Mouse (Mus musculus) MEL (cell line): Measurements from ENCODE around the gene Dapk3. TPM values are rescaled to one million over a fixed set of nuclear protein-coding genes. Genes with fewer than 3 reads are reported as not detected.
A peak's percentile ranks its signal among the peaks of the same experiment; 100 is the strongest.

ENCODE experiments used
- DNase-seq: peaks from one replicate; pipeline ENCODE4 v3.0.0; 2011; ENCODE audit warnings: low read depth, low spot score
- H3K27ac ChIP-seq: 2 replicates; pipeline ENCODE4 v1.5.1; 2012; ENCODE audit warnings: low read depth, mild to moderate bottlenecking, control low read depth, low read length, moderate library complexity; ENCODE audit not compliant: control insufficient read depth
- H3K27me3 ChIP-seq, 2 experiments: fragments of 150-350 bp in 1 of 2; sonication (generic) in 1 of 2; 2 replicates each; pipeline ENCODE4 v1.6.1; 2012; ENCODE audit warnings: low read length in 2 of 2, mild to moderate bottlenecking in 2 of 2, improper control_type of control experiment in 1 of 2, moderate library complexity in 1 of 2; ENCODE audit not compliant: insufficient read depth in 2 of 2, control insufficient read depth in 1 of 2
- H3K36me3 ChIP-seq, 2 experiments: 2 replicates each; pipeline ENCODE4 v1.6.1; 2012 to 2014; ENCODE audit warnings: low read length in 2 of 2, improper control_type of control experiment in 1 of 2, inconsistent platforms in 1 of 2, mild to moderate bottlenecking in 1 of 2; ENCODE audit not compliant: insufficient read depth in 2 of 2, control insufficient read depth in 1 of 2
- H3K4me1 ChIP-seq, 2 experiments: fragments of 150-350 bp in 1 of 2; sonication (generic) in 1 of 2; 2 replicates each; pipeline ENCODE4 v1.6.1; 2012; ENCODE audit warnings: low read length in 2 of 2, improper control_type of control experiment in 1 of 2, mild to moderate bottlenecking in 1 of 2; ENCODE audit not compliant: insufficient read depth in 2 of 2, control insufficient read depth in 1 of 2
- H3K4me3 ChIP-seq, 2 experiments: fragments of 150-350 bp in 1 of 2; sonication (generic) in 1 of 2; 2 replicates each; pipeline ENCODE4 v1.5.1; 2012; ENCODE audit warnings: low read depth in 2 of 2, low read length in 2 of 2, mild to moderate bottlenecking in 2 of 2, moderate library complexity in 2 of 2, control low read depth in 1 of 2, improper control_type of control experiment in 1 of 2; ENCODE audit not compliant: control insufficient read depth in 1 of 2, insufficient read depth in 1 of 2
- H3K79me2 ChIP-seq: 2 replicates; pipeline ENCODE4 v1.6.1; 2012; ENCODE audit warnings: mild to moderate bottlenecking, low read length, moderate library complexity; ENCODE audit not compliant: control insufficient read depth, poor library complexity, insufficient read depth
- H3K9ac ChIP-seq: 2 replicates; pipeline ENCODE4 v1.6.1; 2012; ENCODE audit warnings: low read depth, mild to moderate bottlenecking, control low read depth, low read length, moderate library complexity; ENCODE audit not compliant: control insufficient read depth, poor library complexity, severe bottlenecking
- H3K9me3 ChIP-seq: fragments of 150-350 bp; sonication (generic); replicated peaks from 2 replicates; pipeline ENCODE4 v1.6.1; 2012; ENCODE audit warnings: mild to moderate bottlenecking, low read length, improper control_type of control experiment, moderate library complexity; ENCODE audit not compliant: insufficient read depth
- CHD1 ChIP-seq: IDR thresholded peaks from 2 replicates; pipeline ENCODE4 v1.6.1; 2012; ENCODE audit warnings: low read depth, mild to moderate bottlenecking, inconsistent platforms, low read length, improper control_type of control experiment
- CTCF ChIP-seq, 3 experiments: IDR thresholded peaks in 2 of 3; conservative IDR thresholded peaks in 1 of 3; 2 replicates each; pipeline ENCODE4 v1.5.1; 2011 to 2012; ENCODE audit warnings: low read length in 3 of 3, low read depth in 2 of 3, mild to moderate bottlenecking in 2 of 3, improper control_type of control experiment in 1 of 3, inconsistent platforms in 1 of 3, mixed read lengths in 1 of 3, moderate library complexity in 1 of 3; ENCODE audit not compliant: control insufficient read depth in 1 of 3, insufficient read depth in 1 of 3, poor library complexity in 1 of 3, severe bottlenecking in 1 of 3
- E2F4 ChIP-seq: IDR thresholded peaks from 2 replicates; pipeline ENCODE4 v1.6.1; 2011; ENCODE audit warnings: low read depth, low read length, improper control_type of control experiment, borderline replicate concordance
- ELF1 ChIP-seq: IDR thresholded peaks from 2 replicates; pipeline ENCODE4 v1.6.1; 2014; ENCODE audit warnings: low read depth, mild to moderate bottlenecking, inconsistent platforms, low read length, improper control_type of control experiment, moderate library complexity
- EP300 ChIP-seq, 2 experiments: IDR thresholded peaks; 2 replicates each; pipeline ENCODE4 v1.6.1; 2011; ENCODE audit warnings: improper control_type of control experiment in 2 of 2, low read length in 2 of 2, low read depth in 1 of 2, mild to moderate bottlenecking in 1 of 2
- ETS1 ChIP-seq: IDR thresholded peaks from 2 replicates; pipeline ENCODE4 v1.6.1; 2012; ENCODE audit warnings: low read depth, mild to moderate bottlenecking, inconsistent platforms, low read length, improper control_type of control experiment, moderate library complexity
- HCFC1 ChIP-seq: IDR thresholded peaks from 2 replicates; pipeline ENCODE4 v1.6.1; 2012; ENCODE audit warnings: low read depth, mild to moderate bottlenecking, inconsistent platforms, low read length, improper control_type of control experiment, moderate library complexity
- JUND ChIP-seq: IDR thresholded peaks from 2 replicates; pipeline ENCODE4 v1.6.1; 2011; ENCODE audit warnings: low read depth, mild to moderate bottlenecking, improper control_type of control experiment, low read length
- KAT2A ChIP-seq: conservative IDR thresholded peaks from 2 replicates; pipeline ENCODE4 v1.6.1; 2012; ENCODE audit warnings: low read depth, low read length, improper control_type of control experiment, inconsistent platforms
- MAX ChIP-seq: IDR thresholded peaks from 2 replicates; pipeline ENCODE4 v1.6.1; 2011; ENCODE audit warnings: low read length, improper control_type of control experiment
- MAZ ChIP-seq: IDR thresholded peaks from 2 replicates; pipeline ENCODE4 v1.6.1; 2012; ENCODE audit warnings: low read depth, mild to moderate bottlenecking, inconsistent platforms, low read length, improper control_type of control experiment
- MEF2A ChIP-seq: IDR thresholded peaks from 2 replicates; pipeline ENCODE4 v1.6.1; 2014; ENCODE audit warnings: low read depth, mild to moderate bottlenecking, inconsistent platforms, low read length, improper control_type of control experiment; ENCODE audit not compliant: poor library complexity, insufficient replicate concordance, severe bottlenecking; ENCODE audit errors: extremely low read depth
- MXI1 ChIP-seq: IDR thresholded peaks from 2 replicates; pipeline ENCODE4 v1.6.1; 2011; ENCODE audit warnings: mild to moderate bottlenecking, low read depth, low read length, improper control_type of control experiment
- MYC ChIP-seq: IDR thresholded peaks from 2 replicates; pipeline ENCODE4 v1.6.1; 2011; ENCODE audit warnings: low read depth, mild to moderate bottlenecking, low read length, improper control_type of control experiment, moderate library complexity
- NELFE ChIP-seq: IDR thresholded peaks from 2 replicates; pipeline ENCODE4 v1.6.1; 2011; ENCODE audit warnings: low read depth, low read length, improper control_type of control experiment
- NRF1 ChIP-seq: IDR thresholded peaks from 2 replicates; pipeline ENCODE4 v1.6.1; 2014; ENCODE audit warnings: low read depth, mild to moderate bottlenecking, inconsistent platforms, low read length, improper control_type of control experiment, moderate library complexity; ENCODE audit not compliant: poor library complexity, insufficient read depth, severe bottlenecking
- POLR2A ChIP-seq, 2 experiments: IDR thresholded peaks; 2 replicates each; pipeline ENCODE4 v1.6.1; 2011 to 2012; ENCODE audit warnings: low read length in 2 of 2, mild to moderate bottlenecking in 2 of 2, control low read depth in 1 of 2, improper control_type of control experiment in 1 of 2, low read depth in 1 of 2, moderate library complexity in 1 of 2; ENCODE audit not compliant: control insufficient read depth in 1 of 2, insufficient read depth in 1 of 2, poor library complexity in 1 of 2
- POLR2AphosphoS2 ChIP-seq: IDR thresholded peaks from 2 replicates; pipeline ENCODE4 v1.6.1; 2011; ENCODE audit warnings: low read length, improper control_type of control experiment
- POLR2AphosphoS5 ChIP-seq: IDR thresholded peaks from 2 replicates; pipeline ENCODE4 v1.6.1; 2012; ENCODE audit warnings: low read depth, borderline replicate concordance, mild to moderate bottlenecking, inconsistent platforms, low read length, moderate library complexity, mixed read lengths
- RAD21 ChIP-seq: IDR thresholded peaks from 2 replicates; pipeline ENCODE4 v1.6.1; 2011; ENCODE audit warnings: mild to moderate bottlenecking, low read depth, low read length, improper control_type of control experiment
- RCOR1 ChIP-seq: IDR thresholded peaks from 2 replicates; pipeline ENCODE4 v1.6.1; 2012; ENCODE audit warnings: low read depth, mild to moderate bottlenecking, inconsistent platforms, low read length, improper control_type of control experiment
- SIN3A ChIP-seq: IDR thresholded peaks from 2 replicates; pipeline ENCODE4 v1.6.1; 2012; ENCODE audit warnings: low read length, improper control_type of control experiment, inconsistent platforms
- SMC3 ChIP-seq: IDR thresholded peaks from 2 replicates; pipeline ENCODE4 v1.6.1; 2011; ENCODE audit warnings: low read depth, low read length, improper control_type of control experiment
- TBP ChIP-seq: IDR thresholded peaks from 2 replicates; pipeline ENCODE4 v1.8.0; 2011; ENCODE audit warnings: low read depth, low read length, improper control_type of control experiment
- TCF12 ChIP-seq: IDR thresholded peaks from 2 replicates; pipeline ENCODE4 v1.6.1; 2014; ENCODE audit warnings: low read depth, mild to moderate bottlenecking, inconsistent platforms, low read length, improper control_type of control experiment, moderate library complexity
- UBTF ChIP-seq: IDR thresholded peaks from 2 replicates; pipeline ENCODE4 v1.6.1; 2012; ENCODE audit warnings: low read depth, mild to moderate bottlenecking, inconsistent platforms, low read length, improper control_type of control experiment, moderate library complexity, borderline replicate concordance; ENCODE audit not compliant: insufficient read depth
- USF1 ChIP-seq: IDR thresholded peaks from 2 replicates; pipeline ENCODE4 v1.6.1; 2014; ENCODE audit warnings: low read depth, mild to moderate bottlenecking, inconsistent platforms, low read length, improper control_type of control experiment, moderate library complexity
- ZC3H11A ChIP-seq: IDR thresholded peaks from 2 replicates; pipeline ENCODE4 v1.6.1; 2012; ENCODE audit warnings: low read depth, mild to moderate bottlenecking, inconsistent platforms, low read length, improper control_type of control experiment
- ZKSCAN1 ChIP-seq: IDR thresholded peaks from 2 replicates; pipeline ENCODE4 v1.6.1; 2012; ENCODE audit warnings: low read depth, mild to moderate bottlenecking, inconsistent platforms, low read length, improper control_type of control experiment, moderate library complexity
- ZMIZ1 ChIP-seq: IDR thresholded peaks from 2 replicates; pipeline ENCODE4 v1.6.1; 2012; ENCODE audit warnings: low read depth, mild to moderate bottlenecking, inconsistent platforms, low read length, improper control_type of control experiment, moderate library complexity
- ZNF384 ChIP-seq: IDR thresholded peaks from 2 replicates; pipeline ENCODE4 v1.6.1; 2012; ENCODE audit warnings: low read depth, mild to moderate bottlenecking, inconsistent platforms, low read length, improper control_type of control experiment
- polyA plus RNA-seq, 2 experiments: library from polyadenylated mRNA; stranded (reverse) in 1 of 2; unstranded in 1 of 2; fragments of >175 nt in 1 of 2; fragments of >200 nt in 1 of 2; gene quantifications; 2 replicates each; pipeline versions ENCODE4 v1.2.1 to v1.2.4; 2012; ENCODE audit warnings: low replicate concordance in 2 of 2, low read depth in 1 of 2; ENCODE audit not compliant: insufficient read length in 2 of 2, insufficient read depth in 1 of 2, missing spikeins in 1 of 2
- total RNA-seq: library from RNA; depleted of rRNA; stranded (reverse); fragments of 300-350 nt; gene quantifications from 2 replicates; pipeline ENCODE4 v1.2.3, GENCODE M21; 2012

Gene Dapk3
- total and polyA plus RNA-seq, 3 experiments: 42.3 to 79.1 TPM; not detected in 1

DNA sequence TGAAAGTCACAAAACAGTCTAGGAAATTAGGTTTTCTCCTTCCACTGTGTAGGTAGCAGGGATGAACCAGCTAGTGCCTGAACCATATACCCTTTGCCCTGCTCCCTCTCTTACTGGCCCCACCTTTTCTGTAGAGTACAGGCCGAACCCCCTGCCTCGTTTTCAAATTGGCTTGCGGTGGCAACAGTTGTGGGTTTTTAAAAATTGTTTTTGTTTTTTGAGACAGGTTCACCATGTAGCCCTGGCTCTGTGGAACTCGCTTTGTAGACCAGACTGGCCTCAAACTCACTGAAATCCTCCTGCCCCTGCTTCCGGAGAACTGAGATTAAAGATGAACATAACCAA lies 14.7 kb upstream of the Dapk3 start (continued):
- no peak for TF ChIP-seq KAT2A
- TF ChIP-seq HCFC1: no peak
- TF ChIP-seq CTCF (IDR thresholded peaks at IDR 0.05 in 2 of 3, conservative IDR thresholded peaks at IDR 0.05 in 1 of 3; ENCODE audit: control insufficient read depth in 1 of 3, insufficient read depth in 1 of 3, low read depth in 2 of 3, low read length in 3 of 3, poor library complexity in 1 of 3, severe bottlenecking in 1 of 3): no peak
- no peak for TF ChIP-seq RAD21
- TF ChIP-seq MEF2A: no peak
- no peak for TF ChIP-seq RCOR1
- 0 out of 2 replicates have a peak, but pooled peaks have one; percentile 73 for TF ChIP-seq E2F4
- TF ChIP-seq ZKSCAN1: no peak

DNA sequence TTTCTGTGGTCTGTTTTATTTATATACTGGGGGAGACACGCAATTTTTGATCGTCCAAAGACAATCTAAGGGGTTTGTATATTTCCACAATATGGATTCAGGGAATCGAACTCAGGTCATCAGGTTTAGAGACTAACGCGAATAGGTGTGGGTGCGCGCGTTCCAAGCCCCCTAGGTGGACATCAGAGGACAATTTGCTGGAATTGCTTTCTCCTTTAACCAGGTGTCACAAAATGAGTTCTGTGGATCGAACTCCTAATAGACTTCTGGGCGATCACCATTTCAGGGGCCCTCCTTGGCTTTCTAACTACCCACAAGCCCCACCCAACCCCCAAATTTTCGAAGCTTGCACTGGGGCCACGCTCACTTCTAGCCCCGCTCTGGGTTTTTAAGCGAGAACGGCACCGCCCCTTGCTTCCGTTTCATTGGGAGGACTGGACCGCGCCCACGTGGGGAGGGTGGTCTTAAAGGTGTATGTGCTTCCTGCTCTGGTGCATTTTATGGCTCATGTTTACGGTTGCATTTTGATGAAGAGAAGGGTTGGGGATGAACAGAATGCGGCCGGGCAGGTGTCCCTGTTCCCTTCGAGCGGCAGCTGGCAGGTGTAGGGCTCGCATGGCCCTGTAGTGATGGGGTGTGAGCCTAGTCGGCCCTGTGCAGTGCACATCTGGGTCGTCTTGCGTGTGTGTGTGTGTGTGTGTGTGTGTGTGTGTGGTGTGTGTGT lies 14.1 kb upstream of the Dapk3 start:
- peak; percentile 30; the same call in 1 of the 2 replicates for TF ChIP-seq POLR2AphosphoS2
- TF ChIP-seq ETS1: peak; percentile 32; the same call in 1 of the 2 replicates
- TF ChIP-seq RCOR1: no peak
- TF ChIP-seq UBTF: no peak
- no peak for TF ChIP-seq ZC3H11A
- TF ChIP-seq MAX: peak; percentile 83
- no peak for TF ChIP-seq ZNF384
- TF ChIP-seq TCF12: peak; percentile 42; the same call in 1 of the 2 replicates
- peak; percentile 91 for TF ChIP-seq SIN3A
- peak; percentile 20; the same call in 1 of the 2 replicates for TF ChIP-seq POLR2AphosphoS5
- no peak for TF ChIP-seq SMC3
- peak; percentile 88 for TF ChIP-seq TBP
- peak; percentile 66; the same call in 1 of the 2 replicates for TF ChIP-seq NELFE
- peak; percentile 56; the same call in 1 of the 2 replicates for TF ChIP-seq MAZ
- peak; percentile 55 to 83 for TF ChIP-seq POLR2A (IDR thresholded peaks at IDR 0.05; ENCODE audit: control insufficient read depth in 1 of 2, insufficient read depth in 1 of 2, low read depth in 1 of 2, low read length in 2 of 2, poor library complexity in 1 of 2)
- no peak for TF ChIP-seq CHD1
- TF ChIP-seq ZMIZ1: peak; percentile 88
- TF ChIP-seq USF1: peak; percentile 85
- peak; percentile 93 for TF ChIP-seq MXI1
- TF ChIP-seq NRF1: 0 out of 2 replicates have a peak, but pooled peaks have one; percentile 6
- peak; percentile 79 for TF ChIP-seq ELF1
- 0 out of 2 replicates have a peak, but pooled peaks have one; percentile 62 for TF ChIP-seq MYC
- no peak for TF ChIP-seq KAT2A
- TF ChIP-seq EP300 (IDR thresholded peaks at IDR 0.05; ENCODE audit: low read depth in 1 of 2, low read length in 2 of 2): no peak
- TF ChIP-seq E2F4: no peak
- no peak for TF ChIP-seq JUND
- TF ChIP-seq HCFC1: peak; percentile 75
- Histone ChIP-seq H3K27ac (peak overlapping the region; percentile 95), H3K79me2 (peaks cover 25% of the 10 kb centered on the region), H3K9ac (peak overlapping the region; percentile 89), H3K4me3 (peak overlapping the region; percentile 78 to 87), H3K27me3 (no peaks in the 10 kb centered on the region), H3K4me1 (peaks cover 0 to 11% of the 10 kb centered on the region in 2 experiments; a peak in 2 of 4 replicates), H3K36me3 (peaks cover 0 to 6% of the 10 kb centered on the region in 2 experiments; a peak in 2 of 4 replicates), H3K9me3 (no peaks in the 10 kb centered on the region)
- peak; percentile 97 for DNase-seq
